Mouse (Mus musculus): Measurements from ENCODE around the gene Miga2. TPM values are rescaled to one million over a fixed set of nuclear protein-coding genes. Genes with fewer than 3 reads are reported as not detected.

The Miga2 gene
- polyA plus RNA-seq, 1 experiment from 2014 or later = 43.3 TPM

- no peaks in the 10 kb centered on the region for H3K27me3 ChIP-seq
- TF ChIP-seq CTCF (IDR thresholded peaks at IDR 0.05) = no peak
- ChIA-PET POLR2A (interaction anchor here (0.8 kb wide), 1 partner anchor 53 kb away, joined by 3 read pairs; no protein-coding TSS in a partner anchor), CTCF (interaction anchor here (1.0 kb wide), 1 partner anchor 224 kb away, joined by 3 read pairs; no protein-coding TSS in a partner anchor)
- ATAC-seq (peak; percentile 38), DNase-seq (ENCODE audit: low read depth, low spot score) (no peak)
- in situ Hi-C loops (cut with MboI; ENCODE audit: low pct_unique_long_range_greater_than_20kb) = no loop called here
Measured at GRCm38 (mm10) chr2:30358533-30359531, 5.2 kb upstream of the Miga2 start, which contains the start of gene Sh3glb2. Sh3glb2 (minus strand) TSS chr2:30359337.

DNA sequence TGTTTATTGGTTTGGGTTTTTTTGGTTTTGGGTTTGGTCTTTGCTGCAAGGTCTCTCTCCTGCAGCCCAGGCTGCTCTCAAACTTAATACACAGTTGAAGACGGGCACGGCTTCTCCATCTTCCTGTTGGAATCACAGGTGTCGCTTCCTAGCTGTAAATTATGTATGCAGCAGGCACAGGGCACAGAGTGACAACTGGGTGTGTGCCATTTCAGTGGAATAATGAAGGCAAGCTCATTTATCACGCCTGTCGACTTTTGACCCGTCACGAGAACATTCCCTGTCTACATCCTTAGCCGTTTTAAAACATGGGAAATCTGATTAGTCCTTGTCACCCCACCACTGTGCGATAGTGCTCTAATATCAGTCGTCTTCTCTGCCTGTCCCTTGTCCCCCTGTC lies 3.4 kb upstream of the Miga2 start:
- in situ Hi-C loops (cut with MboI; ENCODE audit: low pct_unique_long_range_greater_than_20kb) = no loop called here

GRCm38 (mm10) chr2:30362865-30363264 lies 1.2 kb upstream of the Miga2 start:
- H3K27me3 ChIP-seq = no peaks in the 10 kb centered on the region
- DNase-seq (ENCODE audit: low read depth, low spot score) (no peak), ATAC-seq (no peak)
- no peak for TF ChIP-seq CTCF (IDR thresholded peaks at IDR 0.05)
- CTCF ChIA-PET = interaction anchor here (1.4 kb wide), 1 partner anchor 12 kb away, joined by 3 read pairs; no protein-coding TSS in a partner anchor
- in situ Hi-C loops (cut with MboI; ENCODE audit: low pct_unique_long_range_greater_than_20kb) = no loop called here
- POLR2A ChIA-PET = interaction anchor here (0.6 kb wide), 1 partner anchor 36 kb away, joined by 3 read pairs; no protein-coding TSS in a partner anchor

More for the DNA sequence above, 3.4 kb upstream of the Miga2 start:
- no peak for TF ChIP-seq CTCF (IDR thresholded peaks at IDR 0.05)
- DNase-seq (ENCODE audit: low read depth, low spot score) (no peak), ATAC-seq (no peak)
- POLR2A ChIA-PET = interaction anchor here (0.6 kb wide), 2 partner anchors 202 to 449 kb away, joined by 4 to 6 read pairs; no protein-coding TSS in a partner anchor
- CTCF ChIA-PET = no interaction called here
- H3K27me3 ChIP-seq = no peaks in the 10 kb centered on the region

DNA sequence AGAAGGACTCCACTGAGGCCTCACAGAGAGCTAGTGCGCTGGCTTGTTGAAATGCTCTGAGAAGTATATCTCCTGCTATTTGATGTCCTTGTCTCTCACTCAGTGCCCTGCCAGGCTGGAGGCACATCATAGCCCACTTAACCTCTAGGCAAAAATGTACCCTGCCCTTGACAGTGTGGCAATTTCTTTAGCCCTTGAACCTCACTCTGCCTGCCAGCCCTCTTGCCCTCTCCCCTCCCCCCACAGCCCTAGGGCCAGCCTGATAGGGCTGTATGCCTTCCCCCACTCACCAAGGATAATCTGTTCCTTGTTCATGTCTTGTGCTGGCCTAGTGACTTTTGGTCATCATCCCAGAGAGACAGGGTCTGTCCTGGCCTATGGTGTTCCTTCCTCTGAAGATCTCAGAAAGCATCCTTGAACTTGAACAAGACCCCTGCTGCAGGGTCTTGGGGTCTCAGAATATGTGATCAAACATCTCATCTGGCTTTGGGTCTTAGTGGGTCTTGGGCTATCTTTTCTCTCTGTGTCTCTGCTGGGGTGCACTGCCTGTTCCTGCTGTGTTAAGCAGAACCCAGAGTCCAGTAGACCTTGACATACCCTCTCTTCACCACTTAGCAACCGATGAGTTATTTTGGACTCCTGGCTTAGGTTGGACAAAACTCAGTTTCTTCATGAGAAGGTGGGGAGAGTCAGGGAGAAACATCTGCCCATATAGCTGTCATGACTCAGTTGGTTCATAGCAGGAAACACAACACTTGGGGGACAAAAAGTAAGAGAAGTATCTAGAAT lies 1.4 kb downstream of the Miga2 start:
- ChIA-PET CTCF (interaction anchor here (1.4 kb wide), 1 partner anchor 9 kb away, joined by 4 read pairs; no protein-coding TSS in a partner anchor), POLR2A (interaction anchor here (1.4 kb wide), 1 partner anchor 29 kb away, joined by 4 read pairs; no protein-coding TSS in a partner anchor)
- H3K27me3 ChIP-seq = no peaks in the 10 kb centered on the region
- TF ChIP-seq CTCF (IDR thresholded peaks at IDR 0.05) = no peak
- DNase-seq (ENCODE audit: low read depth, low spot score) = no peak
- no peak for ATAC-seq
- in situ Hi-C loops (cut with MboI; ENCODE audit: low pct_unique_long_range_greater_than_20kb) = no loop called here

- no peaks in the 10 kb centered on the region for H3K27me3 ChIP-seq
- DNase-seq (ENCODE audit: low read depth, low spot score) (no peak), ATAC-seq (no peak)
- CTCF ChIA-PET = no interaction called here
- POLR2A ChIA-PET = interaction anchor here (0.6 kb wide), 1 partner anchor 21 kb away, joined by 3 read pairs; no protein-coding TSS in a partner anchor
- in situ Hi-C loops (cut with MboI; ENCODE audit: low pct_unique_long_range_greater_than_20kb) = no loop called here
- no peak for TF ChIP-seq CTCF (IDR thresholded peaks at IDR 0.05)
Measured at GRCm38 (mm10) chr2:30366203-30366602, 2.2 kb downstream of the Miga2 start.

- in situ Hi-C loops (cut with MboI; ENCODE audit: low pct_unique_long_range_greater_than_20kb) = no loop called here
- ChIA-PET CTCF (no interaction called here), POLR2A (interaction anchor here (0.6 kb wide), 1 partner anchor 250 kb away, joined by 5 read pairs; no protein-coding TSS in a partner anchor)
- H3K27me3 ChIP-seq = no peaks in the 10 kb centered on the region
- no peak for TF ChIP-seq CTCF (IDR thresholded peaks at IDR 0.05)
- DNase-seq (ENCODE audit: low read depth, low spot score) (no peak), ATAC-seq (no peak)
Measured at GRCm38 (mm10) chr2:30371544-30371943, 7.5 kb downstream of the Miga2 start.

DNA sequence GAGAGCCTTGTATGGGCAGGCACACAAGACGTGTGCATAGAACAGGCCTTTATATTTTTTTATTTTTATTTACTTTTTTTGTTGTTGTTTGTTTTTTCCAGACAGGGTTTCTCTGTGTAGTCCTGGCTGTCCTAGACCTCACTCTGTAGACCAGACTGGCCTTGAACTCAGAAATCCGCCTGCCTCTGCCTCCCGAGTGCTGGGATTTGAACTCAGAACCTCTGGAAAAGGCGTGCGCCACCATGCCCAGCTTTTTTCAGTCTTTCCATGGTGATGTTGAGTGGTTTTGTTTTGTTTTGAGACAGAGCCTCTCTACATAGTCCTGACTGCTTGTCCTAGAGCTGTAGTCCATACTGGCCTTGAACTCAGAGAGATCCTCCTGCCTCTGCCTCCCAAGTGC lies 8.7 kb downstream of the Miga2 start:
- DNase-seq (ENCODE audit: low read depth, low spot score) = no peak
- TF ChIP-seq CTCF (IDR thresholded peaks at IDR 0.05) = no peak
- ChIA-PET CTCF (no interaction called here), POLR2A (no interaction called here)
- H3K27me3 ChIP-seq = no peaks in the 10 kb centered on the region
- ATAC-seq = no peak
- in situ Hi-C loops (cut with MboI; ENCODE audit: low pct_unique_long_range_greater_than_20kb) = no loop called here

GRCm38 (mm10) chr2:30375893-30376292 lies 11.9 kb downstream of the Miga2 start:
- no peak for TF ChIP-seq CTCF (IDR thresholded peaks at IDR 0.05)
- no peak for ATAC-seq
- DNase-seq (ENCODE audit: low read depth, low spot score) = no peak
- in situ Hi-C loops (cut with MboI; ENCODE audit: low pct_unique_long_range_greater_than_20kb) = no loop called here
- CTCF ChIA-PET = no interaction called here
- POLR2A ChIA-PET = no interaction called here
- no peaks in the 10 kb centered on the region for H3K27me3 ChIP-seq

GRCm38 (mm10) chr2:30377721-30378120 lies 13.7 kb downstream of the Miga2 start:
- no peak for DNase-seq (ENCODE audit: low read depth, low spot score)
- in situ Hi-C loops (cut with MboI; ENCODE audit: low pct_unique_long_range_greater_than_20kb) = no loop called here
- ATAC-seq = no peak
- CTCF ChIA-PET = no interaction called here
- no peak for TF ChIP-seq CTCF (IDR thresholded peaks at IDR 0.05)
- POLR2A ChIA-PET = interaction anchor here (0.5 to 1.6 kb wide), 2 partner anchors 13 to 1795 kb away, joined by 3 to 4 read pairs; no protein-coding TSS in a partner anchor
- no peaks in the 10 kb centered on the region for H3K27me3 ChIP-seq

- in situ Hi-C loops (cut with MboI; ENCODE audit: low pct_unique_long_range_greater_than_20kb) = no loop called here
- no peak for TF ChIP-seq CTCF (IDR thresholded peaks at IDR 0.05)
- CTCF ChIA-PET = no interaction called here
- H3K27me3 ChIP-seq = no peaks in the 10 kb centered on the region
- ATAC-seq (no peak), DNase-seq (ENCODE audit: low read depth, low spot score) (no peak)
- POLR2A ChIA-PET = interaction anchor here (1.6 kb wide), 1 partner anchor 15 kb away, joined by 4 read pairs; no protein-coding TSS in a partner anchor
Measured at GRCm38 (mm10) chr2:30379307-30379706, 15.3 kb downstream of the Miga2 start.

Measured in Patski (cell line).